Mouse (Mus musculus): Measurements from ENCODE around the gene Alpk1.

GRCm38 (mm10) chr3:127660712-127661111, 119.6 kb downstream of the Alpk1 start:
- no peak for TF ChIP-seq EP300 (IDR thresholded peaks at IDR 0.05; ENCODE audit: low read depth)
- TF ChIP-seq CTCF (IDR thresholded peaks at IDR 0.05; ENCODE audit: low read depth) = no peak

All from liver, embryonic 14.5 days (tissue).